21 mouse cellular contexts compared by ENCODE assay signal in genomic region chr10:114794214-114794613, GRCm38 (mm10). TPM values are rescaled to one million over a fixed set of nuclear protein-coding genes. Genes with fewer than 3 reads are reported as not detected.
DNase-seq lines count a peak whose midpoint lies in the region; ATAC-seq and TF ChIP-seq lines count a peak whose summit lies in the region.
"Had no signal": no experiment of that assay in that cellular context is flagged by ENCODE, and none has a peak within 500 bp of the region (broad histone marks: within the 10 kb centered on the region; RNA-seq: fewer than 3 reads in every experiment).

No protein-coding gene starts in this region.

- peak; percentile 19; the same call in 1 of the 2 replicates for ATAC-seq in forebrain, embryonic 15.5 days (replicated peaks)
- no peak for ATAC-seq in forebrain, embryonic 16.5 days
- ATAC-seq in midbrain, embryonic 11.5 days (ENCODE audit: low FRiP score), result peak; percentile 42
- no peak for ATAC-seq in hindbrain, embryonic 14.5 days (ENCODE audit: low FRiP score)
- ATAC-seq in midbrain, postnatal 0 days (ENCODE audit: low FRiP score), result no peak
- ATAC-seq in granulocyte monocyte progenitor cell, adult 5-6 weeks (replicated peaks; ENCODE audit: poor library complexity, severe bottlenecking), result no peak
- ATAC-seq: forebrain, embryonic 13.5 days; liver, embryonic 12.5 days had no signal

- H3K27me3 ChIP-seq in forebrain, embryonic 15.5 days, result no peaks in the 10 kb centered on the region
- no peaks in the 10 kb centered on the region for H3K27me3 ChIP-seq in forebrain, embryonic 16.5 days (replicated peaks; ENCODE audit: control insufficient read depth, insufficient read depth, low read length)
- H3K27me3 ChIP-seq in midbrain, embryonic 11.5 days (ENCODE audit: control insufficient read depth, insufficient read depth, low read length), result no peaks in the 10 kb centered on the region
- peaks cover 8% of the 10 kb centered on the region for H3K27me3 ChIP-seq in midbrain, embryonic 10.5 days (ENCODE audit: low read depth, poor library complexity, severe bottlenecking)
- peaks cover 7% of the 10 kb centered on the region; the same call in 1 of the 2 replicates for H3K27me3 ChIP-seq in hindbrain, embryonic 14.5 days (ENCODE audit: control insufficient read depth, insufficient read depth, low read length)
- no peaks in the 10 kb centered on the region for H3K27me3 ChIP-seq in midbrain, postnatal 0 days (ENCODE audit: insufficient read depth, low read length)

- H3K9me3 ChIP-seq in forebrain, embryonic 15.5 days, result no peaks in the 10 kb centered on the region
- H3K9me3 ChIP-seq in forebrain, embryonic 16.5 days (ENCODE audit: control insufficient read depth, low read length), result no peaks in the 10 kb centered on the region
- no peaks in the 10 kb centered on the region for H3K9me3 ChIP-seq in midbrain, embryonic 11.5 days (ENCODE audit: control insufficient read depth, low read length)
- H3K9me3 ChIP-seq in midbrain, embryonic 10.5 days (replicated peaks), result no peaks in the 10 kb centered on the region
- no peaks in the 10 kb centered on the region for H3K9me3 ChIP-seq in hindbrain, embryonic 14.5 days (ENCODE audit: control insufficient read depth, low read length)
- no peaks in the 10 kb centered on the region for H3K9me3 ChIP-seq in midbrain, postnatal 0 days (ENCODE audit: low read length)
- H3K9me3 ChIP-seq: forebrain, embryonic 13.5 days; heart, embryonic 12.5 days; liver, embryonic 12.5 days had no signal

- H3K27ac ChIP-seq in forebrain, embryonic 15.5 days (replicated peaks), result no peak overlapping the region
- H3K27ac ChIP-seq in forebrain, embryonic 16.5 days (ENCODE audit: low read length), result no peak overlapping the region
- no peak overlapping the region for H3K27ac ChIP-seq in midbrain, embryonic 11.5 days (ENCODE audit: low read depth, low read length)
- no peak overlapping the region for H3K27ac ChIP-seq in midbrain, embryonic 10.5 days (replicated peaks)
- H3K27ac ChIP-seq in hindbrain, embryonic 14.5 days, result no peak overlapping the region
- no peak overlapping the region for H3K27ac ChIP-seq in midbrain, postnatal 0 days (ENCODE audit: low read depth, low read length)
- H3K27ac ChIP-seq: forebrain, embryonic 13.5 days; gastrocnemius, adult 2 months; left cerebral cortex, adult 2 months; liver, embryonic 12.5 days had no signal

- no peaks in the 10 kb centered on the region for H3K4me1 ChIP-seq in forebrain, embryonic 15.5 days
- H3K4me1 ChIP-seq in forebrain, embryonic 16.5 days (replicated peaks; ENCODE audit: control insufficient read depth, insufficient read depth, low read length), result no peaks in the 10 kb centered on the region; the same call in 1 of the 2 replicates
- H3K4me1 ChIP-seq in midbrain, embryonic 11.5 days (ENCODE audit: control insufficient read depth, insufficient read depth, low read length), result no peaks in the 10 kb centered on the region
- H3K4me1 ChIP-seq in midbrain, embryonic 10.5 days, result peaks cover 11% of the 10 kb centered on the region
- H3K4me1 ChIP-seq in hindbrain, embryonic 14.5 days (replicated peaks; ENCODE audit: control insufficient read depth, insufficient read depth, low read length), result 0 out of 2 replicates have a peak, but pooled peaks cover 5% of the 10 kb centered on the region
- 0 out of 2 replicates have a peak, but pooled peaks cover 2% of the 10 kb centered on the region for H3K4me1 ChIP-seq in midbrain, postnatal 0 days (ENCODE audit: insufficient read depth, low read length)
- H3K4me1 ChIP-seq: forebrain, embryonic 13.5 days; heart, embryonic 12.5 days; liver, embryonic 12.5 days had no signal

- no peak overlapping the region for H3K9ac ChIP-seq in forebrain, embryonic 15.5 days (replicated peaks)
- no peak overlapping the region for H3K9ac ChIP-seq in forebrain, embryonic 16.5 days (replicated peaks; ENCODE audit: low read depth, low read length)
- H3K9ac ChIP-seq in midbrain, embryonic 11.5 days (ENCODE audit: low read length), result no peak overlapping the region
- H3K9ac ChIP-seq in hindbrain, embryonic 14.5 days, result no peak overlapping the region
- H3K9ac ChIP-seq in midbrain, postnatal 0 days (replicated peaks; ENCODE audit: low read length, poor library complexity, severe bottlenecking), result no peak overlapping the region
- H3K9ac ChIP-seq: forebrain, embryonic 13.5 days; heart, embryonic 12.5 days; liver, embryonic 12.5 days had no signal

- no peak for DNase-seq in midbrain, embryonic 11.5 days (ENCODE audit: low spot score, missing footprints)
- no peak for DNase-seq in midbrain, embryonic 10.5 days (ENCODE audit: low spot score)
- no peak for DNase-seq in hindbrain, embryonic 14.5 days (ENCODE audit: low spot score)
- peak; percentile 32 for DNase-seq in midbrain, postnatal 0 days (ENCODE audit: low spot score)
- DNase-seq: gastrocnemius, adult 2 months; heart, postnatal 14 days; kidney, adult 8-10 months; kidney, postnatal 36 days; lung, adult 2 months; thymus, adult 18-20 months; thymus, postnatal 4 days had no signal

- H3K36me3 ChIP-seq in forebrain, embryonic 15.5 days, result no peaks in the 10 kb centered on the region
- no peaks in the 10 kb centered on the region for H3K36me3 ChIP-seq in forebrain, embryonic 16.5 days (ENCODE audit: control insufficient read depth, insufficient read depth)
- no peaks in the 10 kb centered on the region for H3K36me3 ChIP-seq in midbrain, embryonic 11.5 days (ENCODE audit: control insufficient read depth, insufficient read depth, low read length)
- no peaks in the 10 kb centered on the region for H3K36me3 ChIP-seq in midbrain, embryonic 10.5 days
- H3K36me3 ChIP-seq in hindbrain, embryonic 14.5 days (replicated peaks; ENCODE audit: control insufficient read depth, insufficient read depth), result no peaks in the 10 kb centered on the region
- H3K36me3 ChIP-seq in midbrain, postnatal 0 days (ENCODE audit: insufficient read depth, low read length), result no peaks in the 10 kb centered on the region
- H3K36me3 ChIP-seq: heart, embryonic 12.5 days; liver, embryonic 12.5 days had no signal

- no peak for TF ChIP-seq CTCF in midbrain, postnatal 0 days (IDR thresholded peaks at IDR 0.05)

- 49% methylated on average over 6 of the region's 6 CpGs for WGBS in forebrain, embryonic 15.5 days
- 44% methylated on average over 6 of the region's 6 CpGs for WGBS in forebrain, embryonic 16.5 days
- 53% methylated on average over 6 of the region's 6 CpGs for WGBS in midbrain, embryonic 11.5 days
- 60% methylated on average over 6 of the region's 6 CpGs for WGBS in midbrain, embryonic 10.5 days
- WGBS in hindbrain, embryonic 14.5 days, result 32% methylated on average over 6 of the region's 6 CpGs
- WGBS in midbrain, postnatal 0 days, result 38% methylated on average over 6 of the region's 6 CpGs

- no peak overlapping the region for H3K4me2 ChIP-seq in forebrain, embryonic 15.5 days (replicated peaks)
- no peak overlapping the region for H3K4me2 ChIP-seq in forebrain, embryonic 16.5 days (ENCODE audit: low read length)
- no peak overlapping the region for H3K4me2 ChIP-seq in midbrain, embryonic 11.5 days
- H3K4me2 ChIP-seq in hindbrain, embryonic 14.5 days (replicated peaks), result 0 out of 2 replicates have a peak overlapping the region, but pooled peaks have one; percentile 12
- H3K4me2 ChIP-seq in midbrain, postnatal 0 days (ENCODE audit: low read depth, low read length, poor library complexity, severe bottlenecking), result peak overlapping the region; percentile 4; the same call in 1 of the 2 replicates
- H3K4me2 ChIP-seq: forebrain, embryonic 13.5 days; heart, embryonic 12.5 days; liver, embryonic 12.5 days had no signal

- H3K4me3 ChIP-seq in forebrain, embryonic 15.5 days, result no peak overlapping the region
- H3K4me3 ChIP-seq in forebrain, embryonic 16.5 days (replicated peaks; ENCODE audit: low read length), result no peak overlapping the region
- no peak overlapping the region for H3K4me3 ChIP-seq in midbrain, embryonic 11.5 days (ENCODE audit: low read depth, low read length)
- H3K4me3 ChIP-seq in midbrain, embryonic 10.5 days, result no peak overlapping the region
- H3K4me3 ChIP-seq in hindbrain, embryonic 14.5 days (replicated peaks; ENCODE audit: low read length), result no peak overlapping the region
- H3K4me3 ChIP-seq in midbrain, postnatal 0 days (ENCODE audit: low read depth, low read length), result no peak overlapping the region
- H3K4me3 ChIP-seq: forebrain, embryonic 13.5 days; gastrocnemius, adult 2 months; heart, embryonic 12.5 days; left cerebral cortex, adult 2 months; liver, embryonic 12.5 days; myocyte had no signal

RNA-seq across cellular contexts. Expression of gene Trhde, which starts 7.9 kb away (rescaled TPM):
- polyA plus RNA-seq in forebrain, embryonic 15.5 days (2015; fragmentation: Nextera tagmentation; extraction: Ambion mirVana), result 2.2 and 3.1 TPM in 2 replicates
- 2.0 and 4.4 TPM in 2 replicates for polyA plus RNA-seq in forebrain, embryonic 16.5 days (2015; fragmentation: Nextera tagmentation; extraction: Ambion mirVana)
- polyA plus RNA-seq in midbrain, embryonic 11.5 days (2014; fragmentation: Nextera tagmentation; extraction: Ambion mirVana), result 0.63 and 0.69 TPM in 2 replicates
- polyA plus RNA-seq in midbrain, embryonic 10.5 days (2016; fragmentation: Nextera tagmentation; extraction: Ambion mirVana), result 0.25 and 0.26 TPM in 2 replicates
- 7.7 and 9.5 TPM in 2 replicates for polyA plus RNA-seq in hindbrain, embryonic 14.5 days (2014; fragmentation: Nextera tagmentation; extraction: Ambion mirVana)
- total RNA-seq in midbrain, postnatal 0 days (2014; rRNA removed), result 22.6 and 23.1 TPM in 2 replicates
- polyA plus RNA-seq in midbrain, postnatal 0 days (2015; fragmentation: Nextera tagmentation; extraction: Ambion mirVana), result 4.7 and 5.5 TPM in 2 replicates
- not detected in 2 replicates for total RNA-seq in granulocyte monocyte progenitor cell, adult 5-6 weeks (2014; fragmentation: Nextera tagmentation)
- total RNA-seq in granulocyte monocyte progenitor cell, adult 5-6 weeks (2017), result not detected in 2 replicates
- total RNA-seq: megakaryocyte-erythroid progenitor cell, adult 5-6 weeks had no signal
- polyA plus RNA-seq: heart, embryonic 12.5 days; liver, embryonic 12.5 days; lung, adult 2 months; spleen, adult 2 months had no signal

Comparison
In these comparisons a context has a peak if more than half of its experiments do, and no peak if none do; other contexts are left out.
1. ATAC-seq: peak in forebrain, embryonic 15.5 days (single experiment) and midbrain, embryonic 11.5 days (single experiment); none in forebrain, embryonic 16.5 days (single experiment), hindbrain, embryonic 14.5 days (single experiment), midbrain, postnatal 0 days (single experiment) and granulocyte monocyte progenitor cell, adult 5-6 weeks (single experiment).
2. H3K4me2 ChIP-seq: peak in hindbrain, embryonic 14.5 days (single experiment) and midbrain, postnatal 0 days (single experiment); none in forebrain, embryonic 15.5 days (single experiment), forebrain, embryonic 16.5 days (single experiment) and midbrain, embryonic 11.5 days (single experiment).